Mouse (Mus musculus) gastrocnemius, adult 2 months (tissue): ENCODE data around the gene Pakap. TPM values are rescaled to one million over a fixed set of nuclear protein-coding genes. Genes with fewer than 3 reads are reported as not detected.

Source experiments
- DNase-seq: peaks from one replicate; pipeline ENCODE4 v3.0.0; 2022
- H3K27ac ChIP-seq: fragments of 200-600 bp; 2 replicates; pipeline ENCODE4 v1.8.1; 2022; ENCODE audit warnings: mild to moderate bottlenecking
- H3K4me3 ChIP-seq: fragments of 200-600 bp; 2 replicates; pipeline ENCODE4 v1.8.1; 2022; ENCODE audit warnings: mild to moderate bottlenecking, moderate library complexity
- CTCF ChIP-seq: fragments of 200-600 bp; IDR thresholded peaks from 2 replicates; pipeline ENCODE4 v1.8.1; 2022; ENCODE audit warnings: antibody characterized with exemption, mild to moderate bottlenecking, moderate library complexity
- intact Hi-C: fragments of 180-260 bp; cut with DNase I; formaldehyde crosslinking; loops from one replicate; pipeline ENCODE4 v1.15.1; 2025
- total RNA-seq, 2 experiments: library from RNA; stranded (reverse); gene quantifications; 2 replicates each; pipeline ENCODE4 v1.2.3; 2021

Pakap gene
- total RNA-seq, 2 experiments from 2014 or later, result 4.9 to 7.0 TPM

DNA sequence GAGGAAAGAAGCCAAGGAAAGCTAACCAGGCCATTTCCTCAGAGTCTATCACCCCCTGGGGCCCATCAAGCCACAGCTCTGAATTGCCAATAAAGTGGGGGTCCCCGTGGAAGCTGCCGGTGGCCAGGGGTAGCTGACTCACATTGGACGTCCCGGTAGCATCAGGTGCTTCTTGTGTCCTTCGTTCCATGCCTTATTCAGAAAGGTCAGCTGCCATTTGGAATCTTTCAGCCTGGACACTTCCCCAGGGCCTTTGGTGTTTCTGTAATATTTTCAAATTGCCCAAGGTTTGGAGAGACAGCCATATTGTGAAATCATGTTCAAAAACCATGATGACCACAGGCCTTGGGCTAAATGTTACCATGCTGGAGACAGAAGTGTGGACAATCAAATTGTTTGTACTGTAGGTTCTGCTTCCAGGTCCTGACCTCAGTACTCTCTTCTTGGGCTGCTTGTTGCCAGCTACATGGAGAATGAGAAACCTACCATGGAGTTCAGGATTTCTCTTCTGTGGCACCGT, 17.4 kb downstream of the Pakap start:
- Histone ChIP-seq H3K27ac (no peak overlapping the region), H3K4me3 (no peak overlapping the region)
- TF ChIP-seq CTCF, result no peak
- intact Hi-C loops, result no loop called here
- DNase-seq, result no peak

DNA sequence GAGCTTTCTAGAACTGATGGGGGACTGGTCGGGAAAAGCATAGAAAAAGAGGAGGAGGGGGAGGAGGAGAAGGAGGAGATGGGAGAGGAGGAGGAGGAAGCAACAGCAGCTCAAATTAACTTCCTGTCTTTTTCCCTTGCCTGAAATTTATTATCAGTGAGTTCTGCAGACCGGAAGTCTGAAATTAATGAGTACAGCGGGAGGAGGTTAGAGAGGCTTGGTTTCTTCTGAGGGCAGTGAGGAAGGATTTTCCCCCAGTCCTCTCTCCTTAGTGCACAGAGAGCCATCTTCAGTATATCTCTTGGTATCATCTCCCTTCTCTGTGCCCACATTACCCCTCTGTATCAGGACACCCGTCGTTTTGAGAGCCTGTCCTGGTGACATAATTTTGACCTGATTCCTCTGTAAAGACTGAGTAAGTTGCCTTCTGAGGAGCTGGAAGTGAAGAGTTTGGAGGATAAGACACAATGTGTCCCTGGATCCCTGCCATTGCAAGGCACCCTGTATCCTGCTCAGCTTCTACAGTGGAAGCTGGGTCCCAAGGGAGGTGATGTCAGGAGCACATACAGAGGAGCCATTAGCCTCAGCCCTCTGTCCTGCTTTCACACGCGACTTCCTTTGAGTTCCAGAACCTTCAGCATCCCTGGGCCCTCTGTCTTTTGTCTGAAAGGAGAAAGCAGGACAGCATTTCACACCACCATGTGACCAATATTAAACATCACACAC, 19.1 kb downstream of the Pakap start:
- no peak for TF ChIP-seq CTCF
- peak; percentile 26 for DNase-seq
- peak overlapping the region; percentile 48 for H3K27ac ChIP-seq
- intact Hi-C loops, result no loop called here
- H3K4me3 ChIP-seq, result no peak overlapping the region

DNA sequence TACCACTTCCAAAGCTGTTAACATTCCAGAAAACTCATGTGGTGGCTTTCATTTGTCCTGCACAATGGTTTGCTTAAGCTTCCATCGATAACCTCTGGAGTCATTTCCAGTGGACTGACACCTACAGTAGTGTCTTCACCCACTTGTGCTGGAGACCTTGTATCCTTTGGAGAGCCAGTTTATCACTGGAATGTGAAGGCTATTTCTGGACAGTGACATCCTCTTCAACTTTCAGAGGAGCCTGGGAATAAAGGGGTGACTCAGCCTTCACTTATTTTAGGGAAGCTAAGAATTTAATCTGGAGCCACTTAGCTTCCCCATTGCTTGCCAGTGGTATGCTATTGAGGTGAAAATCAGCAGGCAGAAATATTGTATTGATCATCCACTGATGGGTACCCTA, 20.4 kb downstream of the Pakap start:
- no peak for DNase-seq

DNA sequence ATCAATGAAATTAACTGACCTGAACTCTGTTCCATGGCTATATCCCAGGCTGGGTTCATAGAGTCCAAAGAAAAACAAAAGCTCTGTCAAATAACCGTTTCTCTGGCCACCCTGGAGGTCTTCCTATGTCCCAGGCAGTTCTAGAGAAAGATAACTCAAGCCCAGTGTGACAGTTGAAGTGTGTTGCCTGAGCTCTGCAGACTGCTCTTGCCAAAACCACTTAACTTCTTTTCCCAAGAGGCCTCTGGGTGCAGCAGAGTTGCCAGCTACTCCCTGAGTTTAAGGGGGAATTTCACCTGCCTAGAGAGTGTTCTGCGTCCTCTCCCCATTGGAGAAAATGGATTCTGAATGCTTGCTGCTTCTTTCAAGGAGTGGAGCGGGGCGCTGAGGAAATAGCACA, 24.8 kb downstream of the Pakap start:
- intact Hi-C loops, result no loop called here
- no peak for DNase-seq
- H3K27ac ChIP-seq, result no peak overlapping the region
- H3K4me3 ChIP-seq, result no peak overlapping the region
- TF ChIP-seq CTCF, result no peak

More for the DNA sequence above, 20.4 kb downstream of the Pakap start:
- no peak overlapping the region for H3K27ac ChIP-seq
- TF ChIP-seq CTCF, result no peak
- no peak overlapping the region for H3K4me3 ChIP-seq
- intact Hi-C loops, result no loop called here

DNA sequence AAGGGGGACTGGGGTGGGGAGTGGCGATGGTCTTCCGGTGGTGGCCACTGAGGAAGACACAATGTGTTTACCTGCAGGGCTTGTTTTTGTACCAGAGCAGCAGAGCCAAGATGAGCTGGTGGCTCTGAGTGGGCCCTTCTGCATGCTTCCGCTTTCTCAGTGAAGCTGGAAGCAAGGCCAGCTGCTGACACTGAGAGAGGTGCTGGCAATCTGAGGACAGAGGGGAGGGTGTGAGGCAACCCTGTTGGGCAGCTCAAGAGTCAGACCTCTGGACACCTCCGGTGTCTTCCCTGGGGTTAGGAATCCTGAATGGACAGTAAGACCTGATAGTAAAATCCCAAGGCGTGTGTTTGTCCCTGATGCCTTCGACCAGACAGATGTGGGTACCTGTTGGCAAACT, 32.0 kb downstream of the Pakap start:
- TF ChIP-seq CTCF, result no peak
- Histone ChIP-seq H3K4me3 (no peak overlapping the region), H3K27ac (no peak overlapping the region)
- DNase-seq, result no peak
- intact Hi-C loops, result no loop called here

- Histone ChIP-seq H3K4me3 (no peak overlapping the region), H3K27ac (no peak overlapping the region)
- intact Hi-C loops, result no loop called here
- no peak for TF ChIP-seq CTCF
- DNase-seq, result peak; percentile 28
Observed at GRCm38 (mm10) chr4:57600685-57601457, 32.9 kb downstream of the Pakap start.

GRCm38 (mm10) chr4:57601458-57601835, 33.5 kb downstream of the Pakap start:
- no peak for DNase-seq
- intact Hi-C loops, result no loop called here
- TF ChIP-seq CTCF, result no peak
- Histone ChIP-seq H3K27ac (no peak overlapping the region), H3K4me3 (no peak overlapping the region)

DNA sequence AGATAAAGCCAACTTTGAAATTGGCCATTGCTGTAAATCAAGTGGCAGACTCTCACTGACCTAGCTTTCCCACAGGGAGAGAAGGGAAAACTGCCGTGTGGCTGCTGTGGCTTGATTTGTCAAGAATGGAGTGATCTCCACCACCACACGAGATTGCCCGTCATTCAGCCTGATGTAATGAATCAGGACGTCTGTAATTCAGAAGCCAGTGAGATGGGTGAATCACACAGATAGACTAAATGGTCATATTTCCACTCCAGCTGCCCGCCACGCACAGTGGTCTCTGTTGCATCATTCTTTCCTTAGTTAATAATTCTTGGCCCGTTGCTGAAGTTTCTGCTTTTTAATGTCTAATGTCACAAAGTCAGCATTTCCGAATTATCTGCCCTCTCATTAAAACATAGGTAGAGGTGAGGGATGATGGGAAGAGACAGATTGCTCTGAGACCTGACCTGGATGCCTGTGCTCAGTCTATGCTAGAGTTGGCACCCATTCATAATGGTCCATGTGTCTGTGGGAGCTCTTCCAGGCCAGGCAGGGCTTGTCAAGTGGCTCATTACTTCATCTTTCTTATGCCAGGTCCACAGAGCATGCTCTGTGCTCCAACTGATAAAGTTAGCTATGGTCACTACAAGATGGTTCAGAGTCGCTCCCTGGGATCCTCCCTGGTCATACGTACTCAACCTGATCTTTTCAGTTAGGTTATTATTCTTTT, 34.1 kb downstream of the Pakap start:
- no peak for DNase-seq
- no peak overlapping the region for H3K27ac ChIP-seq
- H3K4me3 ChIP-seq, result no peak overlapping the region
- TF ChIP-seq CTCF, result no peak
- intact Hi-C loops, result no loop called here

DNA sequence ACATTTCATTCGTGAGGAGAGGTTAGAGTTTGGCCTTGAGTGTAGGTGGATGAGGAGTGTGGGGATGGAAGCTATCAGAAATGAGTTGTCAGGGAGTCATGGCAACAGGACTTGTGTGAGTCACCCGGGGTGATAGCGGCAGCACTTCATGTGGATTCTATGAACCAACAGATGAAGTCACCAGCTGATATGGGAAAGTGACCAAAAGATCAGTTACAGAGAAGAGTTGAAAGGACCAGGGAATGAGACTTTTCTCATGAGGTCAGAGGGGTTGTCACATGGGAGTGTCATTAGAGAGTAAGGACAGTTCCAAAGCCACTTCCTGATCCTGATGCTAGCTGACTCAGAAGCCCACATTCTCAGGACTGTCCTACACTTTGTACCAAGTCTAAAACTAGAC, 38.3 kb downstream of the Pakap start:
- DNase-seq, result no peak
- TF ChIP-seq CTCF, result no peak
- intact Hi-C loops, result loop anchor here (2.0 to 5.0 kb wide), 3 partner anchors 39 to 233 kb away; partner anchors contain the start of gene Pakap
- Histone ChIP-seq H3K4me3 (no peak overlapping the region), H3K27ac (no peak overlapping the region)

GRCm38 (mm10) chr4:57607247-57607942, 39.4 kb downstream of the Pakap start:
- peak; percentile 93 for DNase-seq
- intact Hi-C loops, result loop anchor here (2.0 to 5.0 kb wide), 3 partner anchors 40 to 235 kb away; partner anchors contain the start of gene Pakap
- TF ChIP-seq CTCF, result peak; percentile 77
- H3K4me3 ChIP-seq, result peak overlapping the region; percentile 64
- H3K27ac ChIP-seq, result peak overlapping the region; percentile 50; the same call in 1 of the 2 replicates

DNA sequence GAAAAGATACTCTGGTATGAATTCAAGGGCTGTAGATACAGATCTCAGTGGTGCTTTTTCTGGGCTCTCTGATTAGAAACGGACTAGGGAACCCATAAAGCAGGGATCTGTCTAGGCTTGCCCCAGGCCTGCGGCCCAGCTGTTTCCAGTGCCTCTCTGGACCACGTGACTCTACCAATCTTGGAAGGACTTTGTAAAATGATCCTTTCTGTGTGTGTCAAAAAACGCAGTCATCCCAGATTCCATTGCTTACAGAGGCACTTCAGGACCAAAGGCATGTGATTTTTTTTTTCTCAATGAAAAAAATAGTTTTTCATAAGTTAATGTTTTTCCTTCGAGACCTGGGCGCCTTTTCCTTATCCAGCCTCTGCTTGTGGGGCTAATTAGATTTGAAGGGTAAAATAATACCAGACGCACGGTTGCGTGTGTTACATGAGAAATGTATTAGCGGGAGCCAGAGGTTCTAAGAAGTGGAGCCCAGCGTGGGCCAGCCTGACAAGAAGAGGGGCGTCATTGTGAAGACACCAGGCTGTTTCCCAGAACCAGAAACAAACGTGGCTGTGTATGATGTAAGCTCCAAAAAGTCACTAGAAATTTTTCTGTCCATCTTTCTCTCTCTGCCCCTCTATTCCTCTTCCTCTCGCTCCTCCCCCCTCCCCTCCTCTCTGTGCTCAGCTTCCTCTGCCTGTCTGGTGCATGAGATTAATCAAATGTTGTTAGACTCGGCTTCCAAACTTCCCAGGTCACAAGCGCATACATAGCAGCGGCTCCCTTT, 43.5 kb downstream of the Pakap start:
- intact Hi-C loops, result no loop called here
- Histone ChIP-seq H3K4me3 (peak overlapping the region; percentile 13), H3K27ac (peak overlapping the region; percentile 32)
- TF ChIP-seq CTCF, result no peak
- peak; percentile 34 for DNase-seq
